Mouse (Mus musculus) MEL (cell line): ENCODE measurements around the gene Dnaic1.

Experiments used
- CHD2 ChIP-seq: IDR thresholded peaks from 2 replicates; pipeline ENCODE4 v1.6.1; 2011; ENCODE audit warnings: low read length, improper control_type of control experiment
- CTCF ChIP-seq, 3 experiments: IDR thresholded peaks in 2 of 3; conservative IDR thresholded peaks in 1 of 3; 2 replicates each; pipeline ENCODE4 v1.5.1; 2011 to 2012; ENCODE audit warnings: low read length in 3 of 3, low read depth in 2 of 3, mild to moderate bottlenecking in 2 of 3, improper control_type of control experiment in 1 of 3, inconsistent platforms in 1 of 3, mixed read lengths in 1 of 3, moderate library complexity in 1 of 3; ENCODE audit not compliant: control insufficient read depth in 1 of 3, insufficient read depth in 1 of 3, poor library complexity in 1 of 3, severe bottlenecking in 1 of 3
- E2F4 ChIP-seq: IDR thresholded peaks from 2 replicates; pipeline ENCODE4 v1.6.1; 2011; ENCODE audit warnings: low read depth, low read length, improper control_type of control experiment, borderline replicate concordance
- EP300 ChIP-seq, 2 experiments: IDR thresholded peaks; 2 replicates each; pipeline ENCODE4 v1.6.1; 2011; ENCODE audit warnings: improper control_type of control experiment in 2 of 2, low read length in 2 of 2, low read depth in 1 of 2, mild to moderate bottlenecking in 1 of 2
- MAX ChIP-seq: IDR thresholded peaks from 2 replicates; pipeline ENCODE4 v1.6.1; 2011; ENCODE audit warnings: low read length, improper control_type of control experiment
- MAZ ChIP-seq: IDR thresholded peaks from 2 replicates; pipeline ENCODE4 v1.6.1; 2012; ENCODE audit warnings: low read depth, mild to moderate bottlenecking, inconsistent platforms, low read length, improper control_type of control experiment
- MXI1 ChIP-seq: IDR thresholded peaks from 2 replicates; pipeline ENCODE4 v1.6.1; 2011; ENCODE audit warnings: mild to moderate bottlenecking, low read depth, low read length, improper control_type of control experiment
- MYC ChIP-seq: IDR thresholded peaks from 2 replicates; pipeline ENCODE4 v1.6.1; 2011; ENCODE audit warnings: low read depth, mild to moderate bottlenecking, low read length, improper control_type of control experiment, moderate library complexity
- POLR2A ChIP-seq, 2 experiments: IDR thresholded peaks; 2 replicates each; pipeline ENCODE4 v1.6.1; 2011 to 2012; ENCODE audit warnings: low read length in 2 of 2, mild to moderate bottlenecking in 2 of 2, control low read depth in 1 of 2, improper control_type of control experiment in 1 of 2, low read depth in 1 of 2, moderate library complexity in 1 of 2; ENCODE audit not compliant: control insufficient read depth in 1 of 2, insufficient read depth in 1 of 2, poor library complexity in 1 of 2
- SMC3 ChIP-seq: IDR thresholded peaks from 2 replicates; pipeline ENCODE4 v1.6.1; 2011; ENCODE audit warnings: low read depth, low read length, improper control_type of control experiment
- TCF12 ChIP-seq: IDR thresholded peaks from 2 replicates; pipeline ENCODE4 v1.6.1; 2014; ENCODE audit warnings: low read depth, mild to moderate bottlenecking, inconsistent platforms, low read length, improper control_type of control experiment, moderate library complexity
- USF2 ChIP-seq, 2 experiments: IDR thresholded peaks; 2 replicates each; pipeline ENCODE4 v1.6.1; 2011 to 2012; ENCODE audit warnings: improper control_type of control experiment in 2 of 2, low read length in 2 of 2, borderline replicate concordance in 1 of 2, inconsistent platforms in 1 of 2, low read depth in 1 of 2, mild to moderate bottlenecking in 1 of 2; ENCODE audit not compliant: insufficient read depth in 1 of 2
- ZMIZ1 ChIP-seq: IDR thresholded peaks from 2 replicates; pipeline ENCODE4 v1.6.1; 2012; ENCODE audit warnings: low read depth, mild to moderate bottlenecking, inconsistent platforms, low read length, improper control_type of control experiment, moderate library complexity

GRCm38 (mm10) chr4:41568682-41569410, 729 bp upstream of the Dnaic1 start:
- no peak for TF ChIP-seq MXI1
- TF ChIP-seq MYC: no peak
- no peak for TF ChIP-seq ZMIZ1
- TF ChIP-seq MAZ: no peak
- TF ChIP-seq TCF12: no peak
- TF ChIP-seq CTCF (IDR thresholded peaks at IDR 0.05 in 2 of 3, conservative IDR thresholded peaks at IDR 0.05 in 1 of 3; ENCODE audit: control insufficient read depth in 1 of 3, insufficient read depth in 1 of 3, low read depth in 2 of 3, low read length in 3 of 3, poor library complexity in 1 of 3, severe bottlenecking in 1 of 3): no peak
- no peak for TF ChIP-seq CHD2
- no peak for TF ChIP-seq USF2 (IDR thresholded peaks at IDR 0.05; ENCODE audit: borderline replicate concordance in 1 of 2, insufficient read depth in 1 of 2, low read depth in 1 of 2, low read length in 2 of 2)
- TF ChIP-seq MAX: no peak
- TF ChIP-seq E2F4: no peak
- TF ChIP-seq POLR2A (IDR thresholded peaks at IDR 0.05; ENCODE audit: control insufficient read depth in 1 of 2, insufficient read depth in 1 of 2, low read depth in 1 of 2, low read length in 2 of 2, poor library complexity in 1 of 2): no peak
- no peak for TF ChIP-seq EP300 (IDR thresholded peaks at IDR 0.05; ENCODE audit: low read depth in 1 of 2, low read length in 2 of 2)
- no peak for TF ChIP-seq SMC3
